Mouse (Mus musculus): ENCODE data around the gene Ces2f.

- TF ChIP-seq CTCF (IDR thresholded peaks at IDR 0.05; ENCODE audit: insufficient read depth, low read length) (no peak), POLR2A (IDR thresholded peaks at IDR 0.05; ENCODE audit: borderline replicate concordance, extremely low read depth, low read depth, low read length) (no peak)
Observed at GRCm38 (mm10) chr8:104962229-104962901, 15.2 kb downstream of the Ces2f start.
